Mouse (Mus musculus) hindbrain, postnatal 0 days (tissue): ENCODE measurements around the gene Frmd4b. TPM values are rescaled to one million over a fixed set of nuclear protein-coding genes. Genes with fewer than 3 reads are reported as not detected.

Experiments used
- ATAC-seq: fragments of 200-750 bp; cut with Nextera tagmentation; 2 replicates; pipeline ENCODE4 v1.8.0; 2017; ENCODE audit warnings: mild to moderate bottlenecking, moderate TSS enrichment, moderate library complexity
- DNase-seq: peaks from one replicate; pipeline ENCODE4 v3.0.0-alpha.2; 2015; ENCODE audit warnings: low spot score
- H3K27ac ChIP-seq: fragments of 300-500 bp; sonication (generic); 2 replicates; pipeline ENCODE4 v1.5.1; 2014; ENCODE audit warnings: mild to moderate bottlenecking
- H3K27me3 ChIP-seq: fragments of 300-500 bp; sonication (generic); 2 replicates; pipeline ENCODE4 v1.6.1; 2014; ENCODE audit warnings: low read length, mixed read lengths; ENCODE audit not compliant: insufficient read depth
- H3K36me3 ChIP-seq: fragments of 300-500 bp; sonication (generic); 2 replicates; pipeline ENCODE4 v1.6.1; 2014; ENCODE audit warnings: low read length, mixed read lengths; ENCODE audit not compliant: insufficient read depth
- H3K4me1 ChIP-seq: fragments of 300-500 bp; sonication (generic); 2 replicates; pipeline ENCODE4 v1.6.1; 2014; ENCODE audit warnings: antibody characterized with exemption, low read length, mixed read lengths; ENCODE audit not compliant: insufficient read depth
- H3K4me2 ChIP-seq: fragments of 300-500 bp; sonication (generic); 2 replicates; pipeline ENCODE4 v1.6.1; 2014; ENCODE audit warnings: low read depth, mild to moderate bottlenecking, low read length, moderate library complexity, mixed read lengths
- H3K4me3 ChIP-seq: fragments of 300-500 bp; sonication (generic); 2 replicates; pipeline ENCODE4 v1.5.1; 2014; ENCODE audit warnings: low read length
- H3K9ac ChIP-seq: fragments of 300-500 bp; sonication (generic); replicated peaks from 2 replicates; pipeline ENCODE4 v1.6.1; 2014; ENCODE audit warnings: mild to moderate bottlenecking, low read length, moderate library complexity, mixed read lengths
- H3K9me3 ChIP-seq: fragments of 300-500 bp; sonication (generic); 2 replicates; pipeline ENCODE4 v1.6.1; 2016; ENCODE audit warnings: low read length, mixed read lengths
- CTCF ChIP-seq: IDR thresholded peaks from 2 replicates; pipeline ENCODE4 v1.5.1; 2016; ENCODE audit warnings: antibody characterized with exemption, control low read depth, low read depth
- WGBS: fragments of 180-500 bp; shearing (Covaris S2); extraction: QIAGEN DNeasy Blood & Tissue Kit; methylation state at CpG from one replicate; pipeline ENCODE4 v1.1.7; 2014; 5-methylcytosine and 5-hydroxymethylcytosine counted together
- polyA plus RNA-seq: library from polyadenylated mRNA; unstranded; fragments of >200 nt; fragmentation: Nextera tagmentation; extraction: Ambion mirVana; gene quantifications from 2 replicates; pipeline ENCODE4 v1.2.1, GENCODE M21; 2015
- total RNA-seq: library from RNA; depleted of rRNA; stranded (reverse); fragments of >200 nt; gene quantifications from 2 replicates; pipeline ENCODE4 v1.2.3, GENCODE M21; 2014

Frmd4b gene
- total and polyA plus RNA-seq, 2 experiments from 2014 or later = 12.6 to 20.2 TPM

- Histone ChIP-seq H3K4me2 (no peak overlapping the region), H3K4me1 (no peaks in the 10 kb centered on the region), H3K9ac (no peak overlapping the region), H3K9me3 (no peaks in the 10 kb centered on the region), H3K4me3 (no peak overlapping the region), H3K27me3 (no peaks in the 10 kb centered on the region), H3K27ac (no peak overlapping the region), H3K36me3 (no peaks in the 10 kb centered on the region)
- ATAC-seq (no peak), DNase-seq (no peak)
- no peak for TF ChIP-seq CTCF
- WGBS = 98% methylated on average over 4 of the region's 4 CpGs
Observed at GRCm38 (mm10) chr6:97473672-97474071, 143.7 kb downstream of the Frmd4b start.

- no peak for DNase-seq
- ATAC-seq = no peak
- Histone ChIP-seq H3K4me2 (no peak overlapping the region), H3K9ac (no peak overlapping the region), H3K27ac (no peak overlapping the region), H3K4me1 (no peaks in the 10 kb centered on the region), H3K9me3 (no peaks in the 10 kb centered on the region), H3K36me3 (no peaks in the 10 kb centered on the region), H3K27me3 (no peaks in the 10 kb centered on the region), H3K4me3 (no peak overlapping the region)
- no peak for TF ChIP-seq CTCF
- WGBS = 78% methylated on average over 4 of the region's 4 CpGs
Observed at GRCm38 (mm10) chr6:97472873-97473550, 144.3 kb downstream of the Frmd4b start.

GRCm38 (mm10) chr6:97463898-97464524, 153.3 kb downstream of the Frmd4b start:
- H3K4me2 ChIP-seq = no peak overlapping the region
- no peak overlapping the region for H3K4me3 ChIP-seq
- H3K36me3 ChIP-seq = no peaks in the 10 kb centered on the region
- no peak overlapping the region for H3K27ac ChIP-seq
- TF ChIP-seq CTCF = no peak
- ATAC-seq (no peak), DNase-seq (no peak)
- H3K27me3 ChIP-seq = no peaks in the 10 kb centered on the region
- no peak overlapping the region for H3K9ac ChIP-seq
- no peaks in the 10 kb centered on the region for H3K9me3 ChIP-seq
- WGBS = 65% methylated on average over 17 of the region's 17 CpGs
- H3K4me1 ChIP-seq = no peaks in the 10 kb centered on the region

DNA sequence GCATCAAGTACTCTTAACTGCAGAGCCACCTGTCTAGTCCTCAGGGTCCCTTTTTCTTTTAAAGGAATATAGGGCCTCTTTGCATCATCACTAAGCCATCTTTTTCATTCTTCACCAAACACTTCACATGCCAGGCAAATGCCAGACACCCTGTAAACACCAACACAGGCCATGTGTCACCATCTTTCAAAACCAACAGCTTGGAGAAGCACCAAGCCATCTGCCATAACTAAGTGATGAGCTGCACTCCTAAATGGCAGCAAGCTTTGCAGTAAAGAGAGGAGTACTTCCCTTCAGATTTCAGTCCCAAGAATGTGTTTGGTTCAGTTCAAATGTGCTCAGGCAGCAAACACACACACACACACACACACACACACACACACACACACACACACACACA, 154.9 kb downstream of the Frmd4b start:
- H3K36me3 ChIP-seq = no peaks in the 10 kb centered on the region
- H3K4me2 ChIP-seq = no peak overlapping the region
- no peak overlapping the region for H3K27ac ChIP-seq
- no peak overlapping the region for H3K4me3 ChIP-seq
- DNase-seq (no peak), ATAC-seq (no peak)
- no peaks in the 10 kb centered on the region for H3K9me3 ChIP-seq
- TF ChIP-seq CTCF = no peak
- no peak overlapping the region for H3K9ac ChIP-seq
- 0 out of 2 replicates have a peak, but pooled peaks cover 9% of the 10 kb centered on the region for H3K4me1 ChIP-seq
- H3K27me3 ChIP-seq = no peaks in the 10 kb centered on the region

DNA sequence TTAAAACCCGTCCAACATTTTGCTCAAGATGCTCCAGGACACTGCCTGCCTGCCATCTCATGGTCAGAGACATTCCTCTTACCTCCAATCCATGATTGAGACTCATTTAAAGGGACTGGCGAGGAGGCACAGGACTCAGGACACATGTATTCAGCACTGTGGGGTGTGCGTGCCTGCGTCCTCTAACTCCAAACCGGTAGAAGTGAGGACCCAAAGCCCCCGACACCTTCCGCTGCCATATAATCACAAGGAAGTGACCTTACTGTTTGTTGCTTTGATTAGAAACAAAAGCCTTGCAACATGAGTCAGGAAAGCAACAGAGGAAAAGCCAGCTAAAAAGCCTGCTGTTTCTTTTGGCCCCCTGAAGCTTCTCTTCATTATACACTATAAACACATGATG, 158.2 kb downstream of the Frmd4b start:
- H3K4me2 ChIP-seq = no peak overlapping the region
- no peaks in the 10 kb centered on the region for H3K9me3 ChIP-seq
- no peak for ATAC-seq
- H3K9ac ChIP-seq = no peak overlapping the region
- no peak for TF ChIP-seq CTCF
- H3K36me3 ChIP-seq = no peaks in the 10 kb centered on the region
- H3K4me1 ChIP-seq = 0 out of 2 replicates have a peak, but pooled peaks cover 9% of the 10 kb centered on the region
- H3K27me3 ChIP-seq = no peaks in the 10 kb centered on the region
- no peak for DNase-seq
- H3K27ac ChIP-seq = 0 out of 2 replicates have a peak overlapping the region, but pooled peaks have one; percentile 36
- 68% methylated on average over 7 of the region's 7 CpGs for WGBS
- no peak overlapping the region for H3K4me3 ChIP-seq

DNA sequence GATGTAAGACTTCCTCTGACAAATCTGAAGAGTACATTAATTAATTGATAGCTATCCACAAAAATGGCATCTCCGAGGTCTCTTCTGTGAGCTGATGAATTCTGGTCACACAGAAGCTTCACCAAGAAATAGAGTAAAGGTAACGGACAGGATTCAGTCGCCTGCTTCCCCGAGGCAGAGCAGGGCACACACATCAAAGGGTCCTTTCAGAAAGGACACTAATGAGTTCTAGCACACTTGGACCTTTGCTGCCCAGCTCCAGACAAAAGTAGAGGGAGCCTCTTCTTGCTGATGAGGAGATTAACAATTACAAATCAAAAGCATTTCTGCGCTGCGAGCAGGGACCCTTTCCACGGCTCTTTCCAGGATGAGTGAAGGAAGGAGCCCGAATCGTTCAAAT, 159.0 kb downstream of the Frmd4b start:
- no peak for TF ChIP-seq CTCF
- Histone ChIP-seq H3K9ac (no peak overlapping the region; the same call in 1 of the 2 replicates), H3K27ac (peak overlapping the region; percentile 36; the same call in 1 of the 2 replicates), H3K4me3 (0 out of 2 replicates have a peak overlapping the region, but pooled peaks have one; percentile 4), H3K36me3 (no peaks in the 10 kb centered on the region), H3K4me1 (0 out of 2 replicates have a peak, but pooled peaks cover 9% of the 10 kb centered on the region), H3K9me3 (no peaks in the 10 kb centered on the region), H3K4me2 (peak overlapping the region; percentile 31), H3K27me3 (no peaks in the 10 kb centered on the region)
- 33% methylated on average over 9 of the region's 9 CpGs for WGBS
- DNase-seq (no peak), ATAC-seq (no peak)

GRCm38 (mm10) chr6:97457954-97458353, 159.4 kb downstream of the Frmd4b start:
- Histone ChIP-seq H3K4me3 (no peak overlapping the region), H3K9ac (no peak overlapping the region), H3K27ac (0 out of 2 replicates have a peak overlapping the region, but pooled peaks have one; percentile 36), H3K36me3 (no peaks in the 10 kb centered on the region), H3K4me1 (0 out of 2 replicates have a peak, but pooled peaks cover 9% of the 10 kb centered on the region), H3K9me3 (no peaks in the 10 kb centered on the region), H3K4me2 (peak overlapping the region; percentile 31; the same call in 1 of the 2 replicates), H3K27me3 (no peaks in the 10 kb centered on the region)
- DNase-seq (no peak), ATAC-seq (no peak)
- 31% methylated on average over 3 of the region's 3 CpGs for WGBS
- no peak for TF ChIP-seq CTCF
